Mouse (Mus musculus) thymus, adult 2 months (tissue): ENCODE measurements around the gene Gm20388. TPM values are rescaled to one million over a fixed set of nuclear protein-coding genes. Genes with fewer than 3 reads are reported as not detected.

Experiments
- DNase-seq: peaks from one replicate; pipeline ENCODE4 v3.0.0; 2021
- H3K27ac ChIP-seq: fragments of 200-500 bp; 2 replicates; pipeline ENCODE4 v1.5.1; 2012; ENCODE audit warnings: low read length, control low read depth; ENCODE audit not compliant: control insufficient read depth, insufficient read depth
- H3K27me3 ChIP-seq: fragments of 200-500 bp; 2 replicates; pipeline ENCODE4 v1.6.1; 2012; ENCODE audit warnings: mild to moderate bottlenecking, low read length, moderate library complexity, mixed read lengths; ENCODE audit not compliant: control insufficient read depth, insufficient read depth
- H3K36me3 ChIP-seq: fragments of 200-500 bp; 2 replicates; pipeline ENCODE4 v1.6.1; 2012; ENCODE audit warnings: mild to moderate bottlenecking, low read length, moderate library complexity; ENCODE audit not compliant: control insufficient read depth, insufficient read depth
- H3K4me1 ChIP-seq: fragments of 200-500 bp; replicated peaks from 2 replicates; pipeline ENCODE4 v1.6.1; 2012; ENCODE audit warnings: low read length; ENCODE audit not compliant: control insufficient read depth, insufficient read depth
- H3K4me3 ChIP-seq: fragments of 200-500 bp; 2 replicates; pipeline ENCODE4 v1.5.1; 2012; ENCODE audit warnings: mild to moderate bottlenecking, low read length, control low read depth, moderate library complexity; ENCODE audit not compliant: control insufficient read depth, insufficient read depth
- CTCF ChIP-seq: fragments of 200-500 bp; IDR thresholded peaks from 2 replicates; pipeline ENCODE4 v1.5.1; 2012; ENCODE audit warnings: mild to moderate bottlenecking, control low read depth, low read length, moderate library complexity, borderline replicate concordance; ENCODE audit not compliant: control insufficient read depth, poor library complexity, insufficient read depth; ENCODE audit errors: extremely low read depth
- POLR2A ChIP-seq: fragments of 200-500 bp; IDR thresholded peaks from 2 replicates; pipeline ENCODE4 v1.6.1; 2012; ENCODE audit warnings: mild to moderate bottlenecking, low read length, control low read depth, moderate library complexity; ENCODE audit not compliant: control insufficient read depth, poor library complexity, insufficient read depth; ENCODE audit errors: extremely low read depth
- WGBS: fragments of 180-500 bp; shearing (Covaris S2); methylation state at CpG from one replicate; pipeline ENCODE4 v1.1.7; 2018; 5-methylcytosine and 5-hydroxymethylcytosine counted together
- polyA plus RNA-seq: library from polyadenylated mRNA; depleted of rRNA; stranded (reverse); fragments of >200 nt; gene quantifications from 2 replicates; pipeline ENCODE4 v1.2.3, GENCODE M21; 2012

Gm20388 gene
- polyA plus RNA-seq, 1 experiment: 103 TPM

- DNase-seq: no peak
- Histone ChIP-seq H3K4me1 (no peaks in the 10 kb centered on the region), H3K36me3 (no peaks in the 10 kb centered on the region), H3K27ac (no peak overlapping the region), H3K27me3 (no peaks in the 10 kb centered on the region), H3K4me3 (no peak overlapping the region)
- TF ChIP-seq POLR2A (no peak), CTCF (no peak)
- WGBS: 31% methylated on average over 15 of the region's 15 CpGs
Measured at GRCm38 (mm10) chr8:123797928-123798327, 3887.3 kb downstream of the Gm20388 start.

DNA sequence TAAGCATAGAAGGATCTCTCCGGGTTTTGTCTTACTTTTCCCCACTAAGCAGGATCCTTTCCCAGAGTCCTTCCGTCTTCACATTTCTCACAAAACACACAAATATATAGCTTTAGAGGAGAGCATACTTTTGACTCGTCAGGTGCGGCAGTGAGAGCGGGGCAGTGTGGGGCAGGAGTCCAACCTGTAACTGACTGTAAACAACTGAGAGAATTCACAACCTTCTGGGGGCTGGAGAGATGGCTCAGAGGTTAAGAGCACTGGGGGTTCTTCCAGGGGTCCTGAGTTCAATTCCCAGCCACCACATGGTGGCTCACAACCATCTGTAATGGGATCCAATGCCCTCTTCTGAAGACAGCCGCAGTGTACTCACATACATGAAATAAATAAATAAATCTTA is 3888.8 kb downstream of the Gm20388 start:
- H3K4me1 ChIP-seq: no peaks in the 10 kb centered on the region
- DNase-seq: no peak
- no peaks in the 10 kb centered on the region for H3K36me3 ChIP-seq
- H3K4me3 ChIP-seq: no peak overlapping the region
- H3K27me3 ChIP-seq: no peaks in the 10 kb centered on the region
- 94% methylated on average over 6 of the region's 6 CpGs for WGBS
- H3K27ac ChIP-seq: no peak overlapping the region
- TF ChIP-seq POLR2A (no peak), CTCF (no peak)

- no peak for TF ChIP-seq POLR2A
- TF ChIP-seq CTCF: no peak
Measured at GRCm38 (mm10) chr8:123799885-123800284, 3889.2 kb downstream of the Gm20388 start.

GRCm38 (mm10) chr8:123800867-123801266 is 3890.2 kb downstream of the Gm20388 start:
- no peaks in the 10 kb centered on the region for H3K36me3 ChIP-seq
- H3K4me1 ChIP-seq: peaks cover 4% of the 10 kb centered on the region; the same call in 1 of the 2 replicates
- no peak for DNase-seq
- no peak for TF ChIP-seq CTCF
- H3K27ac ChIP-seq: no peak overlapping the region
- no peak overlapping the region for H3K4me3 ChIP-seq
- WGBS: 95% methylated on average over 7 of the region's 7 CpGs
- no peaks in the 10 kb centered on the region for H3K27me3 ChIP-seq

More at GRCm38 (mm10) chr8:123799885-123800284, 3889.2 kb downstream of the Gm20388 start:
- 73% methylated on average over 3 of the region's 3 CpGs for WGBS
- DNase-seq: no peak
- H3K27me3 ChIP-seq: no peaks in the 10 kb centered on the region
- H3K4me1 ChIP-seq: no peaks in the 10 kb centered on the region
- H3K4me3 ChIP-seq: no peak overlapping the region
- no peak overlapping the region for H3K27ac ChIP-seq
- no peaks in the 10 kb centered on the region for H3K36me3 ChIP-seq

- 97% methylated on average over 2 of the region's 2 CpGs for WGBS
- no peaks in the 10 kb centered on the region for H3K36me3 ChIP-seq
- H3K27me3 ChIP-seq: no peaks in the 10 kb centered on the region
- no peak overlapping the region for H3K27ac ChIP-seq
- H3K4me3 ChIP-seq: no peak overlapping the region
- no peak for DNase-seq
- no peak for TF ChIP-seq POLR2A
- no peak for TF ChIP-seq CTCF
- H3K4me1 ChIP-seq: peaks cover 10% of the 10 kb centered on the region
Measured at GRCm38 (mm10) chr8:123801538-123801937, 3890.9 kb downstream of the Gm20388 start.

- WGBS: 41% methylated on average over 1 of the region's 1 CpGs
- DNase-seq: no peak
Measured at GRCm38 (mm10) chr8:123803639-123804038, 3893.0 kb downstream of the Gm20388 start.

DNA sequence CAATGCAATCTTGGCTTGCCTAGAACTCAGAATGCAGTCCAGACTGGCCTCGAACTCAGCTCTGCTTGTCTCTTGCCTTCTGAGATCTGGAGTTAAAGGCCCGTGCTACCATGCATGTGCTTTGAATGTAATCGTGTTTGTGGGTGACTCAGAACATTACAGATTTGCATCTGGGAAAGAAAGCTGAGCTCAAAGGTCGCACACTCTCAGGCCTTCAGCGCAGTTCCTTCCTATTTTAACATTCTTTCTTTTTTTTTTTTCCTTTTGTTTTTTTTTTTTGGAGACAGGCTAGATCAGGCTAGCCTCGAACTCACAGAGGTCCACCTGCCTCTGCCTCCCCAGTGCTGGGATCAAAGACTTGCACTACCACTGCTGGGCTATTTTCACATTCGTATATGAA is 3893.9 kb downstream of the Gm20388 start:
- TF ChIP-seq POLR2A (no peak), CTCF (no peak)
- H3K4me3 ChIP-seq: no peak overlapping the region
- H3K27ac ChIP-seq: no peak overlapping the region
- peaks cover 19% of the 10 kb centered on the region for H3K4me1 ChIP-seq
- H3K27me3 ChIP-seq: no peaks in the 10 kb centered on the region
- no peaks in the 10 kb centered on the region for H3K36me3 ChIP-seq
- WGBS: 91% methylated on average over 7 of the region's 7 CpGs
- no peak for DNase-seq

More at GRCm38 (mm10) chr8:123803639-123804038, 3893.0 kb downstream of the Gm20388 start:
- H3K36me3 ChIP-seq: no peaks in the 10 kb centered on the region
- peaks cover 19% of the 10 kb centered on the region for H3K4me1 ChIP-seq
- no peak for TF ChIP-seq POLR2A
- TF ChIP-seq CTCF: no peak
- no peak overlapping the region for H3K4me3 ChIP-seq
- no peak overlapping the region for H3K27ac ChIP-seq
- H3K27me3 ChIP-seq: no peaks in the 10 kb centered on the region
